Comparison of ENCODE assay signal across 10 mouse cellular contexts in the genomic region with DNA sequence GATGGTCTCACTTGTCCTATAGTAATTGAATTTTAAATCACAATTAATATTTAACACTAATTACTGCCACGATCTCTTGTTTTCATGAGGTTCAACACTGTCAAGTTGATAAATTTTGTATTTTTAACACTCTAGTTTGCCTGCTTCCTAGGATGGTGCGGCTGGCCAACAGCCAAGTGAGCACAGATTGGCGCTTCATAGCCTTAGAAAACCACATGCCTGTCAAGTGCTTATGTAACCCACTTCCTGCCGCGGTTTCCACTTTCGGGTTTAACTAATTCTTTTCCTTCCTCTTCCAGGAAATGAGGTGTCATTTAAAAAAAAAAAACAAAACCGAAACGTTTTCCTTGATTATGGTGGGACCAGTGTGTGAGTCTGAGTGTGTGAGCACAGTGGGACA. TPM values are rescaled to one million over a fixed set of nuclear protein-coding genes. Genes with fewer than 3 reads are reported as not detected.
DNase-seq lines count a peak whose midpoint lies in the region; ATAC-seq lines count a peak whose summit lies in the region.
"Had no signal": no experiment of that assay in that cellular context is flagged by ENCODE, and none has a peak within 500 bp of the region (broad histone marks: within the 10 kb centered on the region; RNA-seq: fewer than 3 reads in every experiment).

No protein-coding gene starts in this region.

- H3K27me3 ChIP-seq in hindbrain, embryonic 13.5 days, result no peaks in the 10 kb centered on the region
- H3K27me3 ChIP-seq: limb, embryonic 12.5 days had no signal

- 0 out of 2 replicates have a peak, but pooled peaks cover 3% of the 10 kb centered on the region for H3K4me1 ChIP-seq in hindbrain, embryonic 13.5 days (replicated peaks)
- H3K4me1 ChIP-seq: limb, embryonic 12.5 days had no signal

- 76% methylated on average over 8 of the region's 8 CpGs for WGBS in hindbrain, embryonic 13.5 days

- peak; percentile 25 to 32 for DNase-seq in left cerebral cortex, adult 18-20 months (ENCODE audit: low spot score in 2 of 2)
- DNase-seq in left cerebral cortex, postnatal 36 days (ENCODE audit: low spot score in 2 of 2), result no peak
- peak; percentile 66 to 79 for DNase-seq in cerebellum, postnatal 25 days
- peak; percentile 59 to 61 for DNase-seq in left cerebral cortex, postnatal 25 days (ENCODE audit: low spot score in 2 of 2)
- peak; percentile 54 to 57 for DNase-seq in spleen, adult 18-20 months
- no peak for DNase-seq in heart, postnatal 36 days

- no peak for ATAC-seq in erythroblast, adult 5-6 weeks (replicated peaks; ENCODE audit: low FRiP score, poor library complexity, severe bottlenecking)
- ATAC-seq in hindbrain, embryonic 13.5 days (ENCODE audit: low FRiP score), result no peak
- ATAC-seq: Patski had no signal

- no peak overlapping the region for H3K9ac ChIP-seq in hindbrain, embryonic 13.5 days
- H3K9ac ChIP-seq: limb, embryonic 12.5 days had no signal

- no peak overlapping the region for H3K4me2 ChIP-seq in hindbrain, embryonic 13.5 days
- H3K4me2 ChIP-seq: limb, embryonic 12.5 days had no signal

- H3K27ac ChIP-seq in hindbrain, embryonic 13.5 days, result no peak overlapping the region
- H3K27ac ChIP-seq: limb, embryonic 12.5 days had no signal

- no peaks in the 10 kb centered on the region for H3K9me3 ChIP-seq in hindbrain, embryonic 13.5 days
- H3K9me3 ChIP-seq: limb, embryonic 12.5 days had no signal

- H3K36me3 ChIP-seq in hindbrain, embryonic 13.5 days, result no peaks in the 10 kb centered on the region
- H3K36me3 ChIP-seq: limb, embryonic 12.5 days had no signal

- H3K4me3 ChIP-seq in hindbrain, embryonic 13.5 days, result no peak overlapping the region
- H3K4me3 ChIP-seq: limb, embryonic 12.5 days had no signal

- intact Hi-C loops in left cerebral cortex, postnatal 36 days (cut with DNase I), result no loop called here
- intact Hi-C loops in left cerebral cortex, postnatal 25 days (cut with DNase I), result no loop called here
- intact Hi-C loops in heart, postnatal 36 days (cut with DNase I), result no loop called here

RNA-seq across cellular contexts. Expression of a gene that starts 20.8 kb away (rescaled TPM):
- 10 to 100 TPM; 17.2 to 18.8 TPM for total RNA-seq in left cerebral cortex, adult 18-20 months (2021)
- total RNA-seq in left cerebral cortex, postnatal 36 days (2021), result 10 to 100 TPM; 20.4 to 21.2 TPM
- 10 to 100 TPM; 17.6 to 20.2 TPM for total RNA-seq in left cerebral cortex, postnatal 25 days (2021)
- total RNA-seq in heart, postnatal 36 days (2021), result 10 to 100 TPM; 16.4 to 21.9 TPM
- 17.3 and 30.9 TPM in 2 replicates for total RNA-seq in erythroblast, adult 5-6 weeks (2015; ENCODE audit: low replicate concordance)
- 13.9 and 15.2 TPM in 2 replicates for total RNA-seq in erythroblast, adult 5-6 weeks (2017; ENCODE audit: low replicate concordance)
- polyA plus RNA-seq in hindbrain, embryonic 13.5 days (2015; fragmentation: Nextera tagmentation; extraction: Ambion mirVana), result 6.2 and 6.7 TPM in 2 replicates

Comparison
In these comparisons a context has a peak if more than half of its experiments do, and no peak if none do; other contexts are left out.
1. DNase-seq: peak in left cerebral cortex, adult 18-20 months (2 of 2), cerebellum, postnatal 25 days (2 of 2), left cerebral cortex, postnatal 25 days (2 of 2) and spleen, adult 18-20 months (2 of 2); none in left cerebral cortex, postnatal 36 days (0 of 2) and heart, postnatal 36 days (0 of 2).